Mouse (Mus musculus): ENCODE measurements around the gene Pan3. TPM values are rescaled to one million over a fixed set of nuclear protein-coding genes. Genes with fewer than 3 reads are reported as not detected.

Pan3 gene
- polyA plus RNA-seq, 1 experiment from 2014 or later: 78.9 TPM

- WGBS: 19% methylated on average over 16 of the region's 16 CpGs
- ATAC-seq (ENCODE audit: insufficient number of reproducible peaks, low FRiP score, low TSS enrichment, low read depth): 0 out of 2 replicates have a peak, but pooled peaks have one; percentile 29
- Histone ChIP-seq H3K4me3 (replicated peaks) (peak overlapping the region; percentile 12; the same call in 1 of the 2 replicates), H3K36me3 (no peaks in the 10 kb centered on the region), H3K9me3 (replicated peaks) (no peaks in the 10 kb centered on the region), H3K27ac (replicated peaks) (no peak overlapping the region), H3K4me1 (peaks cover 9% of the 10 kb centered on the region; the same call in 1 of the 2 replicates), H3K27me3 (no peaks in the 10 kb centered on the region), H3K4me2 (replicated peaks) (peak overlapping the region; percentile 35), H3K9ac (no peak overlapping the region)
Observed at GRCm38 (mm10) chr5:147564140-147564590, 134.2 kb downstream of the Pan3 start.

- WGBS: 73% methylated on average over 7 of the region's 7 CpGs
- H3K4me1 ChIP-seq: peaks cover 9% of the 10 kb centered on the region; the same call in 1 of the 2 replicates
- H3K27me3 ChIP-seq: no peaks in the 10 kb centered on the region
- no peak overlapping the region for H3K9ac ChIP-seq
- no peaks in the 10 kb centered on the region for H3K9me3 ChIP-seq (replicated peaks)
- no peak overlapping the region for H3K4me3 ChIP-seq (replicated peaks)
- no peak overlapping the region for H3K27ac ChIP-seq (replicated peaks)
- H3K4me2 ChIP-seq (replicated peaks): no peak overlapping the region
- H3K36me3 ChIP-seq: no peaks in the 10 kb centered on the region
- ATAC-seq (ENCODE audit: insufficient number of reproducible peaks, low FRiP score, low TSS enrichment, low read depth): no peak
Observed at GRCm38 (mm10) chr5:147565444-147565843, 135.5 kb downstream of the Pan3 start.

- ATAC-seq (ENCODE audit: insufficient number of reproducible peaks, low FRiP score, low TSS enrichment, low read depth): no peak
- Histone ChIP-seq H3K4me2 (replicated peaks) (no peak overlapping the region), H3K4me3 (replicated peaks) (no peak overlapping the region), H3K27me3 (no peaks in the 10 kb centered on the region), H3K4me1 (peaks cover 9% of the 10 kb centered on the region; the same call in 1 of the 2 replicates), H3K36me3 (no peaks in the 10 kb centered on the region), H3K9me3 (replicated peaks) (no peaks in the 10 kb centered on the region), H3K27ac (replicated peaks) (no peak overlapping the region), H3K9ac (no peak overlapping the region)
- WGBS: 58% methylated on average over 7 of the region's 7 CpGs
Observed at GRCm38 (mm10) chr5:147566335-147566734, 136.4 kb downstream of the Pan3 start.

GRCm38 (mm10) chr5:147572695-147573094, 142.7 kb downstream of the Pan3 start:
- no peak overlapping the region for H3K4me2 ChIP-seq (replicated peaks)
- no peaks in the 10 kb centered on the region for H3K4me1 ChIP-seq
- H3K9me3 ChIP-seq (replicated peaks): no peaks in the 10 kb centered on the region
- H3K4me3 ChIP-seq (replicated peaks): no peak overlapping the region
- 79% methylated on average over 7 of the region's 7 CpGs for WGBS
- H3K36me3 ChIP-seq: no peaks in the 10 kb centered on the region
- no peak overlapping the region for H3K27ac ChIP-seq (replicated peaks)
- no peaks in the 10 kb centered on the region for H3K27me3 ChIP-seq
- ATAC-seq (ENCODE audit: insufficient number of reproducible peaks, low FRiP score, low TSS enrichment, low read depth): no peak
- H3K9ac ChIP-seq: no peak overlapping the region

- ATAC-seq (ENCODE audit: insufficient number of reproducible peaks, low FRiP score, low TSS enrichment, low read depth): no peak
- no peaks in the 10 kb centered on the region for H3K36me3 ChIP-seq
- no peak overlapping the region for H3K27ac ChIP-seq (replicated peaks)
- 85% methylated on average over 1 of the region's 1 CpGs for WGBS
- H3K9ac ChIP-seq: no peak overlapping the region
- H3K27me3 ChIP-seq: no peaks in the 10 kb centered on the region
- H3K4me3 ChIP-seq (replicated peaks): no peak overlapping the region
- no peaks in the 10 kb centered on the region for H3K9me3 ChIP-seq (replicated peaks)
- no peaks in the 10 kb centered on the region for H3K4me1 ChIP-seq
- H3K4me2 ChIP-seq (replicated peaks): no peak overlapping the region
Observed at GRCm38 (mm10) chr5:147573555-147573954, 143.6 kb downstream of the Pan3 start.

GRCm38 (mm10) chr5:147574517-147574916, 144.6 kb downstream of the Pan3 start:
- Histone ChIP-seq H3K4me2 (replicated peaks) (no peak overlapping the region), H3K36me3 (no peaks in the 10 kb centered on the region), H3K9ac (no peak overlapping the region), H3K9me3 (replicated peaks) (no peaks in the 10 kb centered on the region), H3K4me3 (replicated peaks) (no peak overlapping the region), H3K27ac (replicated peaks) (no peak overlapping the region), H3K4me1 (no peaks in the 10 kb centered on the region), H3K27me3 (no peaks in the 10 kb centered on the region)
- ATAC-seq (ENCODE audit: insufficient number of reproducible peaks, low FRiP score, low TSS enrichment, low read depth): no peak
- WGBS: 63% methylated on average over 8 of the region's 8 CpGs

GRCm38 (mm10) chr5:147577003-147577402, 147.0 kb downstream of the Pan3 start:
- ATAC-seq (ENCODE audit: insufficient number of reproducible peaks, low FRiP score, low TSS enrichment, low read depth): 0 out of 2 replicates have a peak, but pooled peaks have one; percentile 47
- no peaks in the 10 kb centered on the region for H3K4me1 ChIP-seq
- WGBS: 50% methylated on average over 6 of the region's 6 CpGs
- no peak overlapping the region for H3K4me3 ChIP-seq (replicated peaks)
- H3K27ac ChIP-seq (replicated peaks): no peak overlapping the region
- no peaks in the 10 kb centered on the region for H3K27me3 ChIP-seq
- no peaks in the 10 kb centered on the region for H3K9me3 ChIP-seq (replicated peaks)
- no peaks in the 10 kb centered on the region for H3K36me3 ChIP-seq
- H3K4me2 ChIP-seq (replicated peaks): no peak overlapping the region
- no peak overlapping the region for H3K9ac ChIP-seq

GRCm38 (mm10) chr5:147579148-147579547, 149.2 kb downstream of the Pan3 start:
- no peaks in the 10 kb centered on the region for H3K27me3 ChIP-seq
- ATAC-seq (ENCODE audit: insufficient number of reproducible peaks, low FRiP score, low TSS enrichment, low read depth): no peak
- H3K9me3 ChIP-seq (replicated peaks): no peaks in the 10 kb centered on the region
- H3K9ac ChIP-seq: no peak overlapping the region
- WGBS: 84% methylated on average over 7 of the region's 7 CpGs
- no peaks in the 10 kb centered on the region for H3K4me1 ChIP-seq
- H3K4me3 ChIP-seq (replicated peaks): no peak overlapping the region
- H3K4me2 ChIP-seq (replicated peaks): no peak overlapping the region
- H3K27ac ChIP-seq (replicated peaks): no peak overlapping the region
- H3K36me3 ChIP-seq: no peaks in the 10 kb centered on the region

GRCm38 (mm10) chr5:147579691-147580090, 149.7 kb downstream of the Pan3 start:
- ATAC-seq (ENCODE audit: insufficient number of reproducible peaks, low FRiP score, low TSS enrichment, low read depth): no peak
- H3K4me3 ChIP-seq (replicated peaks): no peak overlapping the region
- no peak overlapping the region for H3K27ac ChIP-seq (replicated peaks)
- no peak overlapping the region for H3K9ac ChIP-seq
- H3K27me3 ChIP-seq: no peaks in the 10 kb centered on the region
- no peak overlapping the region for H3K4me2 ChIP-seq (replicated peaks)
- 85% methylated on average over 8 of the region's 8 CpGs for WGBS
- H3K36me3 ChIP-seq: no peaks in the 10 kb centered on the region
- no peaks in the 10 kb centered on the region for H3K9me3 ChIP-seq (replicated peaks)
- no peaks in the 10 kb centered on the region for H3K4me1 ChIP-seq

- Histone ChIP-seq H3K4me3 (replicated peaks) (no peak overlapping the region), H3K27me3 (no peaks in the 10 kb centered on the region), H3K36me3 (no peaks in the 10 kb centered on the region), H3K27ac (replicated peaks) (no peak overlapping the region), H3K4me2 (replicated peaks) (no peak overlapping the region), H3K9ac (no peak overlapping the region), H3K4me1 (no peaks in the 10 kb centered on the region), H3K9me3 (replicated peaks) (no peaks in the 10 kb centered on the region)
- WGBS: 89% methylated on average over 13 of the region's 13 CpGs
- no peak for ATAC-seq (ENCODE audit: insufficient number of reproducible peaks, low FRiP score, low TSS enrichment, low read depth)
Observed at GRCm38 (mm10) chr5:147580181-147580580, 150.2 kb downstream of the Pan3 start.

- 39% methylated on average over 14 of the region's 14 CpGs for WGBS
- Histone ChIP-seq H3K4me3 (replicated peaks) (no peak overlapping the region), H3K9ac (no peak overlapping the region), H3K27me3 (no peaks in the 10 kb centered on the region), H3K27ac (replicated peaks) (no peak overlapping the region), H3K4me1 (no peaks in the 10 kb centered on the region), H3K4me2 (replicated peaks) (no peak overlapping the region), H3K36me3 (no peaks in the 10 kb centered on the region), H3K9me3 (replicated peaks) (no peaks in the 10 kb centered on the region)
- 0 out of 2 replicates have a peak, but pooled peaks have one; percentile 43 for ATAC-seq (ENCODE audit: insufficient number of reproducible peaks, low FRiP score, low TSS enrichment, low read depth)
Observed at GRCm38 (mm10) chr5:147583702-147584298, 153.8 kb downstream of the Pan3 start.

- Histone ChIP-seq H3K9ac (no peak overlapping the region), H3K4me1 (no peaks in the 10 kb centered on the region), H3K36me3 (no peaks in the 10 kb centered on the region), H3K4me2 (replicated peaks) (no peak overlapping the region), H3K4me3 (replicated peaks) (no peak overlapping the region), H3K27ac (replicated peaks) (no peak overlapping the region), H3K27me3 (no peaks in the 10 kb centered on the region), H3K9me3 (replicated peaks) (no peaks in the 10 kb centered on the region)
- 71% methylated on average over 9 of the region's 9 CpGs for WGBS
- ATAC-seq (ENCODE audit: insufficient number of reproducible peaks, low FRiP score, low TSS enrichment, low read depth): no peak
Observed at GRCm38 (mm10) chr5:147584648-147585047, 154.7 kb downstream of the Pan3 start.

All from embryonic facial prominence, embryonic 15.5 days (tissue).